Mouse (Mus musculus): ENCODE results near the gene Sbk2. TPM values are rescaled to one million over a fixed set of nuclear protein-coding genes. Genes with fewer than 3 reads are reported as not detected.
A peak's percentile ranks its signal among the peaks of the same experiment; 100 is the strongest.

The Sbk2 gene
- polyA plus RNA-seq, 1 experiment from 2014 or later, result 0.19 TPM

- H3K4me3 ChIP-seq (replicated peaks), result no peak overlapping the region
- no peak for ATAC-seq (replicated peaks; ENCODE audit: low FRiP score)
- H3K27me3 ChIP-seq, result no peaks in the 10 kb centered on the region
- H3K36me3 ChIP-seq, result peaks cover 41% of the 10 kb centered on the region
- H3K4me1 ChIP-seq, result peaks cover 47% of the 10 kb centered on the region
- no peaks in the 10 kb centered on the region for H3K9me3 ChIP-seq (replicated peaks)
- no peak overlapping the region for H3K9ac ChIP-seq
- H3K4me2 ChIP-seq, result no peak overlapping the region
- no peak overlapping the region for H3K27ac ChIP-seq
- WGBS, result 86% methylated on average over 21 of the region's 21 CpGs
Measured at GRCm38 (mm10) chr7:4919096-4919495, 45.1 kb downstream of the Sbk2 start.

GRCm38 (mm10) chr7:4918681-4919080, 45.5 kb downstream of the Sbk2 start:
- WGBS, result 90% methylated on average over 15 of the region's 15 CpGs
- Histone ChIP-seq H3K4me2 (no peak overlapping the region), H3K4me1 (peaks cover 43% of the 10 kb centered on the region), H3K4me3 (replicated peaks) (no peak overlapping the region), H3K27me3 (no peaks in the 10 kb centered on the region), H3K27ac (no peak overlapping the region), H3K9me3 (replicated peaks) (no peaks in the 10 kb centered on the region), H3K36me3 (peaks cover 41% of the 10 kb centered on the region), H3K9ac (no peak overlapping the region)
- no peak for ATAC-seq (replicated peaks; ENCODE audit: low FRiP score)

DNA sequence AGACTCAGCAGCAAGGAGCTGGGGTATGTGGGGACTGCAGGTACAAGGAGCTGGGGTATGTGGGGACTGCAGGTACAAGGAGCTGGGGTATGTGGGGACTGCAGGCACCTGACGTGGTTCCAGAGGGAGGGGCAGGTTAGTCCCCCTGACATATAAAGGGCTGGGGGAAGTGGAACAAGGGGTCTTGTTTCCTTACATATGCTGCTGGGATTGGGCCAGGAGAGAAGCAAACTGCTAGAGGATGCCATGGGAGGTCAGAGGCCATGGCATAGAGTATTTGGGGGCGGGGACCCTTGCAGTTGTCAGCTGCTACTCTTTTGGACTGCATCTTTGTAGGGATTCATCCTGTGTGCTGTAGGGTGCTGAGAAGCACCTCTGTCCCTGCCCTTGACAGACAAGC, 46.7 kb downstream of the Sbk2 start:
- Histone ChIP-seq H3K9ac (no peak overlapping the region), H3K27me3 (no peaks in the 10 kb centered on the region), H3K36me3 (peaks cover 41% of the 10 kb centered on the region), H3K9me3 (replicated peaks) (no peaks in the 10 kb centered on the region), H3K27ac (no peak overlapping the region), H3K4me2 (no peak overlapping the region), H3K4me3 (replicated peaks) (no peak overlapping the region), H3K4me1 (peaks cover 31% of the 10 kb centered on the region)
- 85% methylated on average over 2 of the region's 2 CpGs for WGBS
- ATAC-seq (replicated peaks; ENCODE audit: low FRiP score), result no peak

DNA sequence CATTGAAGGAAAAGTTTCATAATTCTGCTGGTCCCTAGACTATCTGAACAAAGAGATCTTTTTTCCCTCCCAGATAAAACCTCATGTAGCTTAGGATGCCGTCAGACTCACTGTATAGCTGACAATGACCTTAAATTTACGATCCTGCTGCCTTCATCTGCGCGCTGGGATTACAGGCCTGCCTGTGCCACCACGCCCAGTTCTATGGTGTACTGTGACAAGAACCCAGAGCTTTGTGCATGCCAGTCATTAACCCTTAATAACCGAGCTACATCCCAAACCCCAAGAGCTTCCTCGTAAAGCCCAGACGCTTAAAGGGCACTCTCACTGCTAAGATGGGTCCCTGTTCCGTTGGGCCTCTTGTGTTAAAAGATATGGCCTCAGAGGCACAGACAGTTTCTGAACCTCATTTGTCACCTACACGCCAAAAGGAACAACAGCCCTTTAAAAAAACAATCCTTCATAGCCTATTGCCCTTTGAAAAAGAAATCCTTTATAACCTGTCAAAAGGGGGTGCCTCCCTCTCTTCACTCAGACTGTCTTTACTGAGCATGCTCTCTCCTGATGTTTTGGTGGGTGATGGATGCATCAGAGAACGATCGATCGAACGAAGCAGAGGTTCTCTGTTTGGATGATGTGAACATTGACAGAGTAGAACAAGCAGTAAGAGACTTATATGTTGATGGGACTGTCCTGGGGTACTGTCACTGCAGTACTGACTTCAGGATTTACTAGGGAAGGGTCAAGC, 48.4 kb downstream of the Sbk2 start:
- peak overlapping the region; percentile 87 for H3K9ac ChIP-seq
- H3K4me1 ChIP-seq, result peaks cover 19% of the 10 kb centered on the region
- WGBS, result 10% methylated on average over 14 of the region's 14 CpGs
- peak; percentile 71 for ATAC-seq (replicated peaks; ENCODE audit: low FRiP score)
- H3K27me3 ChIP-seq, result no peaks in the 10 kb centered on the region
- no peaks in the 10 kb centered on the region for H3K9me3 ChIP-seq (replicated peaks)
- H3K27ac ChIP-seq, result peak overlapping the region; percentile 99
- peaks cover 36% of the 10 kb centered on the region for H3K36me3 ChIP-seq
- peak overlapping the region; percentile 76 for H3K4me2 ChIP-seq
- H3K4me3 ChIP-seq (replicated peaks), result peak overlapping the region; percentile 79

DNA sequence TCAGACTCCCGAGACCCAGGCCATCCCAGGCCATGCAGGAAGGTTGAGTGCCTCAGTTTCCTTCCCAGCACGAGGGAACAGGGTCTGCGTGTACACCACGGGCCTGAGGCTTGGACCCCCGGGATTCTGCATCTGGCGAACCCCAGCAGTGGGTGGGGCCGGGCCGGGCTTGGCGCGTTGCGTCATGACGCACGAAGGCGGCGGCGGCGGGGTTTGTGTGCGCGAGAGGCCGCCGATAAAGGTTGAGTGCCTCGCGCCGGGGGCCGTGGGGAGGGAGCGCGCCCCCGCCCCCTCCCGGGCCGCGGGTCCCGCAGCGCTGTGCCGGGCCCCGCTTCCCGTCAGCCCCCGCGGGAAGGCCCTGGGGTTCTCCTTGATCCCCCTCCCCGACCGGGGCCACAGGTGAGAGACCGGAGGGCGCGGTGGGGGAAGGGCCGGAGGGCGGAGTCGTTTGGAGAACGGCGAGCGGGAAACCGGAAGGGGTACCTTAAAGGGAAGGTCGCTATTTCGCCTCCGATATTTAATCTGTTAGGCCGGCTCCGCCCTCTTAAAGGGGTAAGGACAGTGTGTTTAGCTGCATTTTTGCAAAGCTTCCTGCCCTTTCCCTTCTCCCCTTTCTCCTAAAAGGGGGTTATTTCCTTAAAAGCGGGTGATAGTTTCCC, 49.1 kb downstream of the Sbk2 start, which contains the start of gene Zfp628:
Zfp628 (plus strand) TSS at position 211 of the 659 bp plus-strand sequence.
- Histone ChIP-seq H3K9me3 (replicated peaks) (no peaks in the 10 kb centered on the region), H3K9ac (peak within 1 kb of the TSS; percentile 87), H3K4me2 (peak within 1 kb of the TSS; percentile 76), H3K27me3 (no peaks in the 10 kb centered on the region), H3K4me3 (replicated peaks) (peak within 1 kb of the TSS; percentile 79), H3K27ac (peak within 1 kb of the TSS; percentile 99), H3K36me3 (peaks cover 29% of the 10 kb centered on the region), H3K4me1 (peaks cover 20% of the 10 kb centered on the region)
- under 1% methylated on average over 53 of the region's 56 CpGs for WGBS
- ATAC-seq (replicated peaks; ENCODE audit: low FRiP score), result peak; percentile 87

GRCm38 (mm10) chr7:4912248-4912647, 52.0 kb downstream of the Sbk2 start:
- 69% methylated on average over 5 of the region's 5 CpGs for WGBS
- peaks cover 20% of the 10 kb centered on the region for H3K4me1 ChIP-seq
- no peaks in the 10 kb centered on the region for H3K27me3 ChIP-seq
- no peaks in the 10 kb centered on the region for H3K9me3 ChIP-seq (replicated peaks)
- no peak overlapping the region for H3K9ac ChIP-seq
- H3K27ac ChIP-seq, result no peak overlapping the region
- H3K4me3 ChIP-seq (replicated peaks), result no peak overlapping the region
- H3K4me2 ChIP-seq, result no peak overlapping the region
- ATAC-seq (replicated peaks; ENCODE audit: low FRiP score), result no peak
- peaks cover under 1% of the 10 kb centered on the region; the same call in 1 of the 2 replicates for H3K36me3 ChIP-seq

GRCm38 (mm10) chr7:4911561-4911960, 52.6 kb downstream of the Sbk2 start:
- H3K36me3 ChIP-seq, result no peaks in the 10 kb centered on the region
- H3K4me3 ChIP-seq (replicated peaks), result no peak overlapping the region
- H3K4me2 ChIP-seq, result no peak overlapping the region
- H3K9ac ChIP-seq, result no peak overlapping the region
- H3K27ac ChIP-seq, result peak overlapping the region; percentile 65
- no peak for ATAC-seq (replicated peaks; ENCODE audit: low FRiP score)
- H3K4me1 ChIP-seq, result peaks cover 17% of the 10 kb centered on the region
- H3K27me3 ChIP-seq, result no peaks in the 10 kb centered on the region
- H3K9me3 ChIP-seq (replicated peaks), result no peaks in the 10 kb centered on the region
- 34% methylated on average over 9 of the region's 9 CpGs for WGBS

DNA sequence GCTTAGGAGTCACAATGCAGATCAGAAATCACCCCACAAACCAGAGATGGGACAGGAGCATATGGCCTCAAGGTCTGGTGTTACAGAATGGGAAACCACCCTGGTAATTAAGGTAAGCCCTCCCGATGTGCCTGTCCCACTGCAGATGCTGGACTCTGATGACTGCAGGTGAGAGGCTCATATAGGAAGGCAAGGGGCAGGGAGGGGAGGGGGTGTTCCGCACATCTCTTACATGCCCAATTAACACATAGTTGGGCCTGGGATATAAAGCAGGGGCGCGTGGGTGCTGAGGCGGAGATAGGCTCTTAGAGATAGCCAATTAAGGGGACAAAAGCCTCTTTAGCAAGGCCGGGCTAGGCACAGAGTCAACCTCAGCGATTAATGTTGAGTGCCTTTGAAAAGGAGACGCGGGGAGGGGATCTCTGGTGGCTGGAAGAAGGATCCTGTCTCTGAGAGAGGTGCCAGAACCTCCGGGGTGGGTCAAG, 57.7 kb downstream of the Sbk2 start, which contains the start of gene Gm36210:
Gm36210 (minus strand) TSS at position 51 of the 485 bp plus-strand sequence.
- WGBS, result 51% methylated on average over 10 of the region's 10 CpGs
- H3K9me3 ChIP-seq (replicated peaks), result no peaks in the 10 kb centered on the region
- H3K27ac ChIP-seq, result no peak within 1 kb of the TSS
- no peaks in the 10 kb centered on the region for H3K36me3 ChIP-seq
- H3K4me1 ChIP-seq, result peaks cover 8% of the 10 kb centered on the region; the same call in 1 of the 2 replicates
- no peaks in the 10 kb centered on the region for H3K27me3 ChIP-seq
- no peak within 1 kb of the TSS for H3K4me3 ChIP-seq (replicated peaks)
- ATAC-seq (replicated peaks; ENCODE audit: low FRiP score), result no peak
- no peak within 1 kb of the TSS for H3K4me2 ChIP-seq
- no peak within 1 kb of the TSS for H3K9ac ChIP-seq

- ATAC-seq (replicated peaks; ENCODE audit: low FRiP score), result no peak
- Histone ChIP-seq H3K9ac (no peak overlapping the region), H3K27ac (no peak overlapping the region), H3K27me3 (no peaks in the 10 kb centered on the region), H3K36me3 (no peaks in the 10 kb centered on the region), H3K4me1 (peaks cover 18% of the 10 kb centered on the region), H3K4me3 (replicated peaks) (no peak overlapping the region), H3K4me2 (no peak overlapping the region), H3K9me3 (replicated peaks) (peaks cover 3% of the 10 kb centered on the region; the same call in 1 of the 2 replicates)
- 85% methylated on average over 9 of the region's 9 CpGs for WGBS
Measured at GRCm38 (mm10) chr7:4902404-4902803, 61.8 kb downstream of the Sbk2 start.

DNA sequence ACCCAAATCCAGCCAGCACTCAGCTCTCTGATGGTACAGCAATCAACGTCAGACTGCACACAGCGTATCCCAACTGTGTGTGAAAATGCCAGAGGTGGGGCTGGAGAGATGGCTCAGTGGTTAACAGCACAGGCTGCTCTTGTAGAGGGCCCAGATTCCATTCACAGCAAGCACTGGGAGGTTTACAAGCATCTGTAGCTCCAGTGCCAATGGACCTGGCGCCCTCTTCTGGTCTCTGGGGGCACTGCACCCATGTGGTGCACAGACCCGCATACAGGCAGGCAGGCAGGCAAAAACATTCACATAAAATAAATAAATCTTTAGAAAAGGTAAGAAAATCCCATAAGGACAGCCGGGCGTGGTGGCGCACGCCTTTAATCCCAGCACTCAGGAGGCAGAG, 63.0 kb downstream of the Sbk2 start:
- Histone ChIP-seq H3K9ac (no peak overlapping the region), H3K4me2 (no peak overlapping the region), H3K36me3 (no peaks in the 10 kb centered on the region), H3K27me3 (no peaks in the 10 kb centered on the region), H3K9me3 (replicated peaks) (peaks cover 3% of the 10 kb centered on the region; the same call in 1 of the 2 replicates), H3K27ac (no peak overlapping the region), H3K4me1 (peaks cover 18% of the 10 kb centered on the region), H3K4me3 (replicated peaks) (no peak overlapping the region)
- WGBS, result 55% methylated on average over 8 of the region's 8 CpGs
- peak; percentile 34; the same call in 1 of the 2 replicates for ATAC-seq (replicated peaks; ENCODE audit: low FRiP score)

GRCm38 (mm10) chr7:4900523-4900851, 63.7 kb downstream of the Sbk2 start:
- peaks cover 18% of the 10 kb centered on the region for H3K4me1 ChIP-seq
- WGBS, result 34% methylated on average over 11 of the region's 11 CpGs
- no peak for ATAC-seq (replicated peaks; ENCODE audit: low FRiP score)
- H3K36me3 ChIP-seq, result no peaks in the 10 kb centered on the region
- H3K4me2 ChIP-seq, result peak overlapping the region; percentile 63
- H3K27ac ChIP-seq, result no peak overlapping the region
- no peaks in the 10 kb centered on the region for H3K27me3 ChIP-seq
- H3K9ac ChIP-seq, result no peak overlapping the region
- H3K4me3 ChIP-seq (replicated peaks), result peak overlapping the region; percentile 35
- peaks cover 3% of the 10 kb centered on the region; the same call in 1 of the 2 replicates for H3K9me3 ChIP-seq (replicated peaks)
